28 mouse cellular contexts compared by ENCODE assay signal in genomic region chr5:150576832-150577231, GRCm38 (mm10). TPM values are rescaled to one million over a fixed set of nuclear protein-coding genes. Genes with fewer than 3 reads are reported as not detected.
"Had no signal": no experiment of that assay in that cellular context is flagged by ENCODE, and none has a peak within 500 bp of the region (broad histone marks: within the 10 kb centered on the region; RNA-seq: fewer than 3 reads in every experiment).

No protein-coding gene starts in this region.

- H3K9me3 ChIP-seq: limb, embryonic 10.5 days; limb, embryonic 13.5 days had no signal

- H3K4me3 ChIP-seq: layer of hippocampus, adult 2 months; limb, embryonic 10.5 days; limb, embryonic 13.5 days had no signal

- H3K27me3 ChIP-seq: limb, embryonic 13.5 days had no signal

- H3K27ac ChIP-seq: kidney, postnatal 0 days; layer of hippocampus, adult 2 months; limb, embryonic 10.5 days; limb, embryonic 13.5 days had no signal

- H3K9ac ChIP-seq: limb, embryonic 13.5 days; liver, embryonic 14.5 days had no signal

- DNase-seq: kidney, adult 18-20 months; kidney, adult 9 months; kidney, postnatal 25 days; layer of hippocampus, adult 9-11 months; lung, adult 2 months; lung, postnatal 14 days; lung, postnatal 4 days; midbrain, embryonic 14.5 days; thymus, adult 18-20 months; thymus, postnatal 36 days had no signal

- H3K4me2 ChIP-seq: limb, embryonic 13.5 days; midbrain, embryonic 11.5 days had no signal

RNA-seq across cellular contexts. Expression of gene Zar1l, which starts 58.9 kb away (rescaled TPM):
- total RNA-seq: layer of hippocampus, adult 2 months; layer of hippocampus, postnatal 25 days; megakaryocyte progenitor cell, adult 5-6 weeks; megakaryocyte-erythroid progenitor cell, adult 5-6 weeks; midbrain, postnatal 0 days had no signal
- polyA plus RNA-seq: kidney, postnatal 0 days; large intestine, adult 2 months; limb, embryonic 10.5 days; limb, embryonic 13.5 days; liver, embryonic 14.5 days; lung, adult 2 months; lung, embryonic 16.5 days; midbrain, embryonic 11.5 days; midbrain, embryonic 14.5 days; midbrain, postnatal 0 days; neural tube, embryonic 11.5 days; neural tube, embryonic 14.5 days; small intestine, adult 2 months; spleen, adult 2 months; stomach, embryonic 16.5 days; urinary bladder, adult 2 months had no signal
